In the genomic region with DNA sequence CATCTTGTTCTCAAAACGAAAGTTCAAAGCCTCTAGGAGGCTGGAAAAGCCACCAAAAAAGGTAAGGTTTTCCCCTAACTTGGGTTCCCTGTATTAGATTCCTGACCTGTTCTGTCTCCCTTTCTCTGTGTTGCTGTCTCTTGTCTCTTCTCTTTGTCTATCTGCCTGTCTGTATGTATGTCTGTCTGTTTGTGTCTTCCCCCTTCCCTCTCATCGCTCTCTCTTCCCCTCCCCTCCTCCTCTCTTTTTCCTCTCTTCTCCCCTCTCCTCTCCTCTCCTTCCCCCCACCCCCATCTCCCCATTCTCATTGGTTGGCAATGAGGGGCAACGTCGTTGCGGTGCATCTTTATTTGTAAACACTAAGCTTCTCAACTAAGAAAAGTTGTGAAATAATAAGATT, we compare ENCODE assay signal across 7 mouse cellular contexts. TPM values are rescaled to one million over a fixed set of nuclear protein-coding genes. Genes with fewer than 3 reads are reported as not detected.
DNase-seq lines count a peak whose midpoint lies in the region; ATAC-seq and TF ChIP-seq lines count a peak whose summit lies in the region.

Ino80b (minus strand) TSS at position 101 of the 400 bp plus-strand sequence.

- peak within 1 kb of the TSS; percentile 73 for H3K9ac ChIP-seq in hindbrain, embryonic 11.5 days (ENCODE audit: low read depth, low read length)
- peak within 1 kb of the TSS; percentile 95 for H3K9ac ChIP-seq in liver, embryonic 14.5 days (replicated peaks)

- H3K27me3 ChIP-seq in thymus, adult 2 months (ENCODE audit: control insufficient read depth, insufficient read depth, low read length) = no peaks in the 10 kb centered on the region
- no peaks in the 10 kb centered on the region for H3K27me3 ChIP-seq in hindbrain, embryonic 11.5 days (ENCODE audit: control insufficient read depth, insufficient read depth, low read length)
- H3K27me3 ChIP-seq in liver, embryonic 14.5 days (ENCODE audit: control insufficient read depth, insufficient read depth, low read length) = no peaks in the 10 kb centered on the region

- no peak for TF ChIP-seq EP300 in liver, embryonic 14.5 days (IDR thresholded peaks at IDR 0.05; ENCODE audit: low read depth)

- ATAC-seq in hindbrain, embryonic 11.5 days (ENCODE audit: low FRiP score) = no peak
- no peak for ATAC-seq in liver, embryonic 14.5 days (ENCODE audit: insufficient read depth)

- no peak within 1 kb of the TSS for H3K27ac ChIP-seq in thymus, adult 2 months (ENCODE audit: control insufficient read depth, insufficient read depth, low read length)
- H3K27ac ChIP-seq in embryonic fibroblast, embryonic 13.5 days (ENCODE audit: insufficient read depth, low read length) = no peak within 1 kb of the TSS
- H3K27ac ChIP-seq in hindbrain, embryonic 11.5 days (ENCODE audit: low read depth, low read length) = peak within 1 kb of the TSS; percentile 54
- peak within 1 kb of the TSS; percentile 81 for H3K27ac ChIP-seq in liver, embryonic 14.5 days

- no peaks in the 10 kb centered on the region for H3K9me3 ChIP-seq in hindbrain, embryonic 11.5 days (ENCODE audit: control insufficient read depth, low read length)
- H3K9me3 ChIP-seq in liver, embryonic 14.5 days (ENCODE audit: control insufficient read depth, low read length) = no peaks in the 10 kb centered on the region

- H3K36me3 ChIP-seq in thymus, adult 2 months (ENCODE audit: control insufficient read depth, insufficient read depth, low read length) = no peaks in the 10 kb centered on the region
- H3K36me3 ChIP-seq in hindbrain, embryonic 11.5 days (ENCODE audit: control insufficient read depth, insufficient read depth, low read length) = no peaks in the 10 kb centered on the region
- H3K36me3 ChIP-seq in liver, embryonic 14.5 days (replicated peaks; ENCODE audit: control insufficient read depth, insufficient read depth, low read depth) = no peaks in the 10 kb centered on the region

- no peak for TF ChIP-seq CTCF in thymus, adult 2 months (IDR thresholded peaks at IDR 0.05; ENCODE audit: borderline replicate concordance, control insufficient read depth, extremely low read depth, insufficient read depth, low read length, poor library complexity)
- TF ChIP-seq CTCF in embryonic fibroblast, embryonic 13.5 days (IDR thresholded peaks at IDR 0.05; ENCODE audit: borderline replicate concordance, insufficient read depth, low read length) = no peak
- no peak for TF ChIP-seq CTCF in liver, embryonic 14.5 days (IDR thresholded peaks at IDR 0.05; ENCODE audit: low read depth)

- WGBS in thymus, adult 2 months = 45% methylated on average over 5 of the region's 5 CpGs
- WGBS in hindbrain, embryonic 11.5 days = 31% methylated on average over 5 of the region's 5 CpGs
- 23% methylated on average over 5 of the region's 5 CpGs for WGBS in liver, embryonic 14.5 days (ENCODE audit: insufficient replicate concordance)

- H3K4me3 ChIP-seq in thymus, adult 2 months (ENCODE audit: control insufficient read depth, insufficient read depth, low read length) = peak within 1 kb of the TSS; percentile 99
- H3K4me3 ChIP-seq in embryonic fibroblast, embryonic 13.5 days (ENCODE audit: insufficient read depth, low read length) = peak within 1 kb of the TSS; percentile 75
- H3K4me3 ChIP-seq in hindbrain, embryonic 11.5 days (ENCODE audit: low read depth, low read length) = peak within 1 kb of the TSS; percentile 77
- H3K4me3 ChIP-seq in liver, embryonic 14.5 days (ENCODE audit: insufficient read depth in 1 of 2, low read depth in 2 of 2, low read length in 2 of 2) = peak within 1 kb of the TSS; percentile 93

- no peak for DNase-seq in thymus, adult 2 months
- no peak for DNase-seq in thymus, postnatal 25 days
- DNase-seq in hindbrain, embryonic 11.5 days (ENCODE audit: low spot score) = no peak
- no peak for DNase-seq in liver, embryonic 14.5 days (ENCODE audit: low read depth in 3 of 3, low spot score in 3 of 3)
- DNase-seq in natural killer cell, adult 2 months (ENCODE audit: low spot score in 2 of 2) = no peak
- no peak for DNase-seq in kidney, postnatal 14 days

- TF ChIP-seq POLR2A in thymus, adult 2 months (IDR thresholded peaks at IDR 0.05; ENCODE audit: control insufficient read depth, extremely low read depth, insufficient read depth, low read length, poor library complexity) = no peak
- TF ChIP-seq POLR2A in embryonic fibroblast, embryonic 13.5 days (IDR thresholded peaks at IDR 0.05; ENCODE audit: low read depth, low read length) = no peak

- peak within 1 kb of the TSS; percentile 75 for H3K4me2 ChIP-seq in hindbrain, embryonic 11.5 days (replicated peaks; ENCODE audit: low read depth, low read length)
- H3K4me2 ChIP-seq in liver, embryonic 14.5 days (ENCODE audit: low read depth) = peak within 1 kb of the TSS; percentile 87

- H3K4me1 ChIP-seq in thymus, adult 2 months (replicated peaks; ENCODE audit: control insufficient read depth, insufficient read depth, low read length) = peaks cover 17% of the 10 kb centered on the region
- peaks cover 4% of the 10 kb centered on the region; the same call in 1 of the 2 replicates for H3K4me1 ChIP-seq in embryonic fibroblast, embryonic 13.5 days (ENCODE audit: control insufficient read depth, insufficient read depth, low read length)
- H3K4me1 ChIP-seq in hindbrain, embryonic 11.5 days (replicated peaks; ENCODE audit: control insufficient read depth, insufficient read depth, low read length) = peaks cover 11% of the 10 kb centered on the region
- H3K4me1 ChIP-seq in liver, embryonic 14.5 days (replicated peaks; ENCODE audit: control insufficient read depth in 2 of 2, insufficient read depth in 2 of 2, low read length in 1 of 2) = peaks cover 15 to 25% of the 10 kb centered on the region in 2 experiments

RNA-seq across cellular contexts. Expression of gene Ino80b, which starts in this region (rescaled TPM):
- polyA plus RNA-seq in thymus, adult 2 months (2012; rRNA removed) = 67.2 and 98.6 TPM in 2 replicates
- 6.6 and 7.4 TPM in 2 replicates for polyA plus RNA-seq in embryonic fibroblast, embryonic 13.5 days (2011; ENCODE audit: insufficient read length, low read depth, missing spikeins)
- 18.5 and 21.3 TPM in 2 replicates for polyA plus RNA-seq in hindbrain, embryonic 11.5 days (2014; fragmentation: Nextera tagmentation; extraction: Ambion mirVana)
- 9.4 and 11.6 TPM in 2 replicates for polyA plus RNA-seq in liver, embryonic 14.5 days (2012; rRNA removed)
- 4.4 and 5.2 TPM in 2 replicates for polyA plus RNA-seq in liver, embryonic 14.5 days (2014; fragmentation: Nextera tagmentation; extraction: Ambion mirVana)

Comparison
In these comparisons a context has a peak if more than half of its experiments do, and no peak if none do; other contexts are left out.
1. H3K27ac ChIP-seq: peak in hindbrain, embryonic 11.5 days (single experiment) and liver, embryonic 14.5 days (single experiment); none in thymus, adult 2 months (single experiment) and embryonic fibroblast, embryonic 13.5 days (single experiment).
2. Peak in every context shown above with its lines, with median percentiles within 50 percentile points of each other: H3K4me3 ChIP-seq.